Comparison of ENCODE assay signal across 26 mouse cellular contexts in the genomic region with DNA sequence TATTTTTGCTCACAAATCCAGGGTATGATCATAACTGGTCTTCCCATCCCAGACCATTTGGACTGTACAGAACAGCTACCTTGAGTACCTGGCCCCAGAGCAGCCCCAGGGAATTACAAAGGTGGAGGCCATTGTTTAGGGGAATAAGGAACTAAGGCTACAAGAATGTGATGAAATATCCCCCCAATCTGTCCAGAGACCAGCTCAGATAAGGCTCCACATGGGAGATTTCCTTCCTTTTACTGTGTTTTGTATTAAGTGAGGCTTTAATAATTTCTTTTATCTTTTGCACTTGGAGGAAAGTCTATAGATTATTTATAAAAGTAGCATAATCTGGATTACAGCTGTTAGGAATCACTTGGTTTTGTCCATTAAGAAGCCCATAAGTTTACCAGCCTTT. TPM values are rescaled to one million over a fixed set of nuclear protein-coding genes. Genes with fewer than 3 reads are reported as not detected.
DNase-seq lines count a peak whose midpoint lies in the region; ATAC-seq and TF ChIP-seq lines count a peak whose summit lies in the region.
"Had no signal": no experiment of that assay in that cellular context is flagged by ENCODE, and none has a peak within 500 bp of the region (broad histone marks: within the 10 kb centered on the region; RNA-seq: fewer than 3 reads in every experiment).

No protein-coding gene starts in this region.

- no peak for TF ChIP-seq CTCF in MEL (IDR thresholded peaks at IDR 0.05 in 2 of 3, conservative IDR thresholded peaks at IDR 0.05 in 1 of 3; ENCODE audit: control insufficient read depth in 1 of 3, insufficient read depth in 1 of 3, low read depth in 2 of 3, low read length in 3 of 3, poor library complexity in 1 of 3, severe bottlenecking in 1 of 3)

- TF ChIP-seq POLR2A in MEL (IDR thresholded peaks at IDR 0.05; ENCODE audit: control insufficient read depth in 1 of 2, insufficient read depth in 1 of 2, low read depth in 1 of 2, low read length in 2 of 2, poor library complexity in 1 of 2) = no peak

- peak overlapping the region; percentile 41; the same call in 1 of the 2 replicates for H3K27ac ChIP-seq in MEL (ENCODE audit: control insufficient read depth, low read depth, low read length)
- H3K27ac ChIP-seq: embryonic facial prominence, embryonic 13.5 days; embryonic facial prominence, embryonic 15.5 days; forebrain, embryonic 10.5 days; forebrain, embryonic 12.5 days had no signal

- ATAC-seq in common myeloid progenitor, adult 5-6 weeks (replicated peaks; ENCODE audit: low read depth, poor library complexity, severe bottlenecking) = 0 out of 2 replicates have a peak, but pooled peaks have one; percentile 8
- peak; percentile 57 for ATAC-seq in megakaryocyte progenitor cell, adult 5-6 weeks (replicated peaks; ENCODE audit: poor library complexity)
- ATAC-seq: CD4-positive, CD25-positive, alpha-beta regulatory T cell, adult 4 months; forebrain, embryonic 14.5 days; forebrain, embryonic 16.5 days had no signal

- DNase-seq in 416B (ENCODE audit: low read depth) (peak; percentile 38), MEL (ENCODE audit: low read depth, low spot score) (peak; percentile 48)
- DNase-seq in cerebellum, adult 9-10 months = no peak
- no peak for DNase-seq in gastrocnemius, postnatal 4 days (ENCODE audit: low spot score in 2 of 2)
- DNase-seq in spleen, adult 12 weeks (ENCODE audit: low spot score) = no peak
- DNase-seq: adrenal gland, adult 2 months; adrenal gland, postnatal 10 days; adrenal gland, postnatal 25 days; B cell, adult 2 months; cerebellum, adult 18-20 months; cerebellum, adult 8-10 months; cerebellum, postnatal 10 days; cerebellum, postnatal 25 days; embryo, embryonic 11 days had no signal

- H3K9me3 ChIP-seq in MEL (replicated peaks; ENCODE audit: insufficient read depth, low read length) = no peaks in the 10 kb centered on the region
- H3K9me3 ChIP-seq: embryonic facial prominence, embryonic 13.5 days; embryonic facial prominence, embryonic 15.5 days; forebrain, embryonic 10.5 days; forebrain, embryonic 12.5 days; G1E had no signal

- no peak overlapping the region for H3K9ac ChIP-seq in MEL (ENCODE audit: control insufficient read depth, low read depth, low read length, poor library complexity, severe bottlenecking)
- H3K9ac ChIP-seq: embryonic facial prominence, embryonic 13.5 days; embryonic facial prominence, embryonic 15.5 days; forebrain, embryonic 12.5 days had no signal

- no peaks in the 10 kb centered on the region for H3K27me3 ChIP-seq in MEL (ENCODE audit: control insufficient read depth in 1 of 2, insufficient read depth in 2 of 2, low read length in 2 of 2)
- H3K27me3 ChIP-seq: CH12.LX; embryonic facial prominence, embryonic 13.5 days; embryonic facial prominence, embryonic 15.5 days; forebrain, embryonic 12.5 days had no signal

- H3K36me3 ChIP-seq in MEL (ENCODE audit: control insufficient read depth in 1 of 2, insufficient read depth in 2 of 2, low read length in 2 of 2) = peaks cover 0 to 17% of the 10 kb centered on the region in 2 experiments; a peak in 2 of 4 replicates
- H3K36me3 ChIP-seq: embryonic facial prominence, embryonic 13.5 days; embryonic facial prominence, embryonic 15.5 days; forebrain, embryonic 10.5 days; forebrain, embryonic 12.5 days; G1E had no signal

- no peaks in the 10 kb centered on the region for H3K79me2 ChIP-seq in MEL (ENCODE audit: control insufficient read depth, insufficient read depth, low read length, poor library complexity)

- TF ChIP-seq RAD21 in MEL (IDR thresholded peaks at IDR 0.05; ENCODE audit: low read depth, low read length) = no peak

- H3K4me1 ChIP-seq in MEL (ENCODE audit: control insufficient read depth in 1 of 2, insufficient read depth in 2 of 2, low read length in 2 of 2) = peaks cover 2 to 8% of the 10 kb centered on the region in 2 experiments; a peak in 3 of 4 replicates
- H3K4me1 ChIP-seq: embryonic facial prominence, embryonic 15.5 days had no signal

- H3K4me3 ChIP-seq in MEL (ENCODE audit: control insufficient read depth in 1 of 2, insufficient read depth in 1 of 2, low read depth in 2 of 2, low read length in 2 of 2) = no peak overlapping the region
- H3K4me3 ChIP-seq: embryonic facial prominence, embryonic 13.5 days; embryonic facial prominence, embryonic 15.5 days; erythroblast, embryonic 14.5 days; forebrain, embryonic 10.5 days; forebrain, embryonic 12.5 days had no signal

- peak in 1 of 2 experiments; percentile 70; a peak in 2 of 4 replicates for TF ChIP-seq EP300 in MEL (IDR thresholded peaks at IDR 0.05; ENCODE audit: low read depth in 1 of 2, low read length in 2 of 2)

TF ChIP-seq in MEL, 35 proteins besides CTCF, POLR2A, EP300 and RAD21:
- TF ChIP-seq SIN3A (IDR thresholded peaks at IDR 0.05; ENCODE audit: low read length) (no peak), TCF12 (IDR thresholded peaks at IDR 0.05; ENCODE audit: low read depth, low read length) (peak; percentile 19; the same call in 1 of the 2 replicates), MYC (IDR thresholded peaks at IDR 0.05; ENCODE audit: low read depth, low read length) (0 out of 2 replicates have a peak, but pooled peaks have one; percentile 30), GATA1 (IDR thresholded peaks at IDR 0.05; ENCODE audit: low read depth, low read length) (peak; percentile 73), ETS1 (IDR thresholded peaks at IDR 0.05; ENCODE audit: low read depth, low read length) (peak; percentile 59; the same call in 1 of the 2 replicates), RCOR1 (IDR thresholded peaks at IDR 0.05; ENCODE audit: low read depth, low read length) (peak; percentile 56; the same call in 1 of the 2 replicates)

RNA-seq across cellular contexts. Expression of gene Efhb, which starts 5.6 kb away (rescaled TPM):
- total RNA-seq in MEL (2012; rRNA removed) = not detected in 2 replicates
- polyA plus RNA-seq in MEL (2012; ENCODE audit: insufficient read depth in 1 of 2, insufficient read length in 2 of 2, low read depth in 1 of 2, low replicate concordance in 2 of 2, missing spikeins in 1 of 2) = not detected
- not detected in 2 replicates for total RNA-seq in common myeloid progenitor, adult 5-6 weeks (2017)
- not detected in 2 replicates for total RNA-seq in megakaryocyte progenitor cell, adult 5-6 weeks (2015)
- 0.07 TPM in 1 of 2 replicates, not detected in the other for total RNA-seq in megakaryocyte progenitor cell, adult 5-6 weeks (2017)
- total RNA-seq in gastrocnemius, postnatal 4 days (2021) = under 1 TPM; 0.70 to 0.78 TPM
- polyA plus RNA-seq: erythroblast, embryonic 14.5 days; G1E had no signal

RNA-seq across cellular contexts. Expression of gene Rab5a, which starts 10.3 kb away (rescaled TPM):
- 23.7 and 26.7 TPM in 2 replicates for total RNA-seq in MEL (2012; rRNA removed)
- 10 to 100 TPM in 1 of 2 experiments, not detected in 1; 22.7 TPM for polyA plus RNA-seq in MEL (2012; ENCODE audit: insufficient read depth in 1 of 2, insufficient read length in 2 of 2, low read depth in 1 of 2, low replicate concordance in 2 of 2, missing spikeins in 1 of 2)
- 79.3 and 83.4 TPM in 2 replicates for total RNA-seq in common myeloid progenitor, adult 5-6 weeks (2017)
- total RNA-seq in megakaryocyte progenitor cell, adult 5-6 weeks (2015) = 59.6 and 62.4 TPM in 2 replicates
- 58.3 and 63.2 TPM in 2 replicates for total RNA-seq in megakaryocyte progenitor cell, adult 5-6 weeks (2017)
- total RNA-seq in gastrocnemius, postnatal 4 days (2021) = 10 to 100 TPM; 60.9 to 65.5 TPM

Comparison
In these comparisons a context has a peak if more than half of its experiments do, and no peak if none do; other contexts are left out.
1. DNase-seq: peak in 416B (single experiment) and MEL (single experiment); none in cerebellum, adult 9-10 months (single experiment), gastrocnemius, postnatal 4 days (0 of 2) and spleen, adult 12 weeks (single experiment).